Mouse (Mus musculus): ENCODE results near the gene Gm49661.

DNA sequence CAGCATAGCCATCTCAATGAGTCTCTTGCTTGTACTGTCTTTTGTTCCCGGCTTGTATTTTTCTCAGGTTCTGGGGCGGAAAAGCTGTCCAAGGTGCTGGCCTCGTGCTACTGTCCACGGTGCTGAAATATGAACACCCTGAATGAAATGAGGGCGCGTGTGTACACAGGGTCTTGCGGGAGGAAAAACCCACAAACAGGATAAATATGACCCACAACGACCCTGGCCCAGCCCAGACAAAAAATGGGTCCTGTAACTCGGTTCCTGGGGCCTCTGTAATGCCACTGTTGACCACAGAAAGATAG, 22.0 kb downstream of the Gm49661 start:
- no peak for TF ChIP-seq CTCF (IDR thresholded peaks at IDR 0.05)
- no peak for TF ChIP-seq EP300 (IDR thresholded peaks at IDR 0.05)
